Mouse (Mus musculus) forebrain, postnatal 0 days (tissue): ENCODE measurements around the gene Ube2s. TPM values are rescaled to one million over a fixed set of nuclear protein-coding genes. Genes with fewer than 3 reads are reported as not detected.

Experiments
- ATAC-seq: fragments of 200-750 bp; cut with Nextera tagmentation; 2 replicates; pipeline ENCODE4 v1.8.0; 2017; ENCODE audit warnings: mild to moderate bottlenecking, moderate library complexity
- DNase-seq: peaks from one replicate; pipeline ENCODE4 v3.0.0-alpha.2; 2015
- H3K27ac ChIP-seq: fragments of 300-500 bp; sonication (generic); 2 replicates; pipeline ENCODE4 v1.5.1; 2014; ENCODE audit warnings: low read depth, mild to moderate bottlenecking, antibody characterized with exemption, low read length, moderate library complexity, mixed read lengths
- H3K27me3 ChIP-seq: fragments of 300-500 bp; sonication (generic); 2 replicates; pipeline ENCODE4 v1.6.1; 2014; ENCODE audit warnings: mild to moderate bottlenecking, low read length, mixed read lengths; ENCODE audit not compliant: insufficient read depth
- H3K36me3 ChIP-seq: fragments of 300-500 bp; sonication (generic); 2 replicates; pipeline ENCODE4 v1.6.1; 2014; ENCODE audit warnings: mild to moderate bottlenecking, moderate library complexity; ENCODE audit not compliant: insufficient read depth
- H3K4me1 ChIP-seq: fragments of 300-500 bp; sonication (generic); 2 replicates; pipeline ENCODE4 v1.6.1; 2014; ENCODE audit warnings: antibody characterized with exemption; ENCODE audit not compliant: insufficient read depth
- H3K4me2 ChIP-seq: fragments of 300-500 bp; sonication (generic); 2 replicates; pipeline ENCODE4 v1.6.1; 2014; ENCODE audit warnings: low read depth, mild to moderate bottlenecking, moderate library complexity
- H3K4me3 ChIP-seq: fragments of 300-500 bp; sonication (generic); 2 replicates; pipeline ENCODE4 v1.5.1; 2014; ENCODE audit warnings: low read depth, low read length, mixed read lengths
- H3K9ac ChIP-seq: fragments of 300-500 bp; sonication (generic); 2 replicates; pipeline ENCODE4 v1.6.1; 2014; ENCODE audit warnings: mild to moderate bottlenecking
- H3K9me3 ChIP-seq: fragments of 300-500 bp; sonication (generic); 2 replicates; pipeline ENCODE4 v1.6.1; 2016; ENCODE audit warnings: low read length
- CTCF ChIP-seq: sonication (generic); IDR thresholded peaks from 2 replicates; pipeline ENCODE4 v1.5.1; 2016; ENCODE audit warnings: antibody characterized with exemption, control low read depth, low read depth
- WGBS: fragments of 180-500 bp; shearing (Covaris S2); extraction: QIAGEN DNeasy Blood & Tissue Kit; methylation state at CpG from one replicate; pipeline ENCODE4 v1.1.7; 2014; 5-methylcytosine and 5-hydroxymethylcytosine counted together
- polyA plus RNA-seq: library from polyadenylated mRNA; unstranded; fragments of >200 nt; fragmentation: Nextera tagmentation; extraction: Ambion mirVana; gene quantifications from 2 replicates; pipeline ENCODE4 v1.2.1, GENCODE M21; 2015
- total RNA-seq: library from RNA; depleted of rRNA; stranded (reverse); fragments of >200 nt; gene quantifications from 2 replicates; pipeline ENCODE4 v1.2.3, GENCODE M21; 2014

Gene Ube2s
- total and polyA plus RNA-seq, 2 experiments from 2014 or later = 232 to 300 TPM

DNA sequence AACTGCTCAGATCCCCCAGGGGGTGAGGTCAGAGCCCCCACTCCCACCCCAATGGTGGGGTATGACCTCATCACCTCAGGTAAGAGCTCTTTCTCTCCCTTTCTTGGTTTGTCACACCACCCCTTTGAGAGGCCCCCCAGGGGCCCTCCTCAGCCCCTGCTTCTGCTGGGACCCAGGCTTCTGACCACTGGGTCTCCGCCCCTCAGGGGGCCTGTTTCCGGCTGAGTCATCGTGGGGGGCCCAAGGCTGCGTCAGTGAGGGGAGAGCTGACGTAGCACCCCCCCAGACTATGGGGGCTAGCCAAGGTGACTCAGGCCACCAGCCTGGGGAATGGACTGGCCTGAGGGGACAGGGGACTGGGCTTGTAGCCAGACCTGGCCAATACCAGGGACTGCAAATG lies 32.5 kb downstream of the Ube2s start:
- Histone ChIP-seq H3K4me3 (no peak overlapping the region), H3K9me3 (no peaks in the 10 kb centered on the region), H3K4me1 (no peaks in the 10 kb centered on the region), H3K27me3 (peaks cover 38% of the 10 kb centered on the region), H3K36me3 (no peaks in the 10 kb centered on the region), H3K4me2 (no peak overlapping the region), H3K9ac (no peak overlapping the region), H3K27ac (no peak overlapping the region)
- TF ChIP-seq CTCF = no peak
- ATAC-seq (no peak), DNase-seq (no peak)
- WGBS = 36% methylated on average over 5 of the region's 5 CpGs

DNA sequence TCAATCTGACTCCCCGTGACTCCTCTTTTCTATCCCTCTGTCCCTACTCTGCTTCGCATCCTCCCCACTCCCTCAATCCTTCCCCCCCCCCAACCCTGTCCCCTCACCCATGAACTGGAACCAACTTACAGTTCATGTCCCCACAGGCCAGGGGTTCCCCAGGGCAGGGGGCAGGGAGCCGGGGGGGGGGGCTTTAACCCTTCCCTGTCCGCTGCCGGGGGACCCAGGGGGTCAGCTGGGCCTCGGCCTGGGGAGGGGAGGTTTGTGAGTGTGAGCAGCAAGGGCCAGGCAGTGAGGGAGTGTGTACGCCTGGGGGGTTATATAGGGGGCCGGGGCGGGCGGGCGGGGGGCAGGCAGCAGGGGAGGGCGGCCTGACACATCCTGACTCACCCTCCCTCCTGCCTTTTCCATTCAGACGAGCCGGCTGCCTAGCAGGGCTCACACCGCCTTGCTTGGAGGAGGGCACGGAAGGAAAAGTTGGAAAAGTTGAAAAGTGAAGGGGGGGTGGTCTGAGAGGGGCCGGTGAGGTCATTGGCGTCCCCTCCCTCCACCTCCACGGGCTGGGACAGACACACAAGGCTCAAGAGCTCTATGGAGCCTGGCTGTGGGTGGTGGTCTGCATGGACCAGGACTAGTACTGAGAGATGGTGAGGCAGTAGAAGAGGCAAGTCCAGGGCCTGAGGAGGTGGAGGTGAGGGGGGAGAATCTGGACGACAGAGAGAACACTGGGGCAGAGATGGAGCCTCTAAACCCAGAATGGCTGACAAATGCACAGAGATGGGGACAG lies 34.3 kb downstream of the Ube2s start:
- Histone ChIP-seq H3K4me3 (no peak overlapping the region), H3K27ac (no peak overlapping the region), H3K9ac (peak overlapping the region; percentile 6; the same call in 1 of the 2 replicates), H3K4me2 (no peak overlapping the region), H3K4me1 (no peaks in the 10 kb centered on the region), H3K36me3 (no peaks in the 10 kb centered on the region), H3K27me3 (peaks cover 46% of the 10 kb centered on the region), H3K9me3 (no peaks in the 10 kb centered on the region)
- WGBS = 2% methylated on average over 20 of the region's 20 CpGs
- no peak for DNase-seq
- ATAC-seq = no peak
- no peak for TF ChIP-seq CTCF

DNA sequence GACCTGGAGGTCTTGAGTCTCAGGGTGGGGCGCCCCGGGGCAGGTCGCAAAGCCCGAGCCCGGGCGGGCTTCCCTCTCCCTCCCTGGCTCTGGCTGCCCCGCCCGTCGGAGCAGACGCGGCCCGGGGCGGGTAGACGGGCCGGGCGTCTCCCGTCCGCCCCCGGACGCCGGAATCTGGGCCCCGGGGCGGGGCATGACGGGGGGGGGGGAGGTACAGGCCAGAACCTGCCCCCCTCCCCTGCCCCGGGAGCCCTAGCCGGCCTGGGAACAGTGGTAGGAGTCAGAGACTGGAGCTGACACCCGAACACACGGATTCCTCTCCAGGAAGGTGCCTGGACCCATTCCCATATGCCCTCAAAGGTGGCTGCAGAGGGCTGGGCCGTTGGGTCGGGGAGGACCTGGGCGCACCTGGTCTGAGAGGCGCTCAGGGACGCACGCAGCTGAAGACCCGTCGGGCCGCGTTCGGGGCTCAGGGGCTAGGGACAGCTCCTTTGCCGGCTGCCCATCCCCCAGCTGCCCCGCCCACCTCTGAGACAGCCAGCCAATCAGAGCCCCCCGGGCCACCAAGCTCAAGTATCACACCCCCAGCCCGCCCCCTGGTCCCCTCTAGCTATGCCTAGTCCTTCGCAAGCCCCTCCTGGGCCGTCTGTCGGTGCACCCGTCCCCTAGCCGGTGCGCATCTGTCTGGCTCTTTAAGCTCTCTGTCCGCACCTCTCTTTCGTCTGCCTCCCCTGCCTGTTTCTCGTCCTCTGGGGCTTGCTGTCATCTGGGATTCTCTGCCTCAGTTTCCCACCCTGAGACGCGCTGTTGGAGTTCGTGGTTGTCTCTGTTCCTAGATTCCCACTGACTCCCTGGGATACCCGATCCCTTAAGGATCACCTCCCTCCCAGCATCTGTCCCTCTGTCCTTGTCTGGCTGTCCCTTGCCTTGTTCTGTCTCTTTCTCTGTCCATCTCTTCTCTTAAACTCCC lies 35.2 kb downstream of the Ube2s start:
- peak; percentile 79 for ATAC-seq
- Histone ChIP-seq H3K9ac (peak overlapping the region; percentile 44), H3K9me3 (no peaks in the 10 kb centered on the region), H3K4me2 (peak overlapping the region; percentile 51), H3K4me3 (peak overlapping the region; percentile 35), H3K27me3 (peaks cover 46% of the 10 kb centered on the region), H3K36me3 (no peaks in the 10 kb centered on the region), H3K27ac (no peak overlapping the region), H3K4me1 (no peaks in the 10 kb centered on the region)
- no peak for TF ChIP-seq CTCF
- 1% methylated on average over 38 of the region's 56 CpGs for WGBS
- peak; percentile 57 for DNase-seq

DNA sequence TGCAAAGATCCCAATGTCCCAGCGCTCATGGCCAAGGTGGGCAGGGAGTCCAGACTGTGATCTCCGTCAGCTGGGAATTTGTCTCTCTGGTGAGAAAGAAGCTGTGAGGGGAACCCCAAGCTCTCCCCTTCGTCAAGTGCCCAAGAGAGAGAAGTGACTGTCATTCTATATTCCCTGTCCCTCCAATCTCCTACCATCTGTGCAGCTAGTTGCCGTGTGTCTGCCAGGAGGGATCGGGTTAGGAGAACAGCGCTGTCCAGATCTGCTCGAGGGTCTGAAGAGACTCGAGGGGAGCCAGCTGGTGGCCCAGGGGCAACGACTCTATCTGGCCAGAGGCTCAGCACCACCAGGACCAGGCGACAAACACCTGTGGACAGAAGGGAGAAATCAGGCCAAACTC lies 36.3 kb downstream of the Ube2s start:
- ATAC-seq = no peak
- Histone ChIP-seq H3K9ac (no peak overlapping the region), H3K4me1 (no peaks in the 10 kb centered on the region), H3K27ac (no peak overlapping the region), H3K4me3 (no peak overlapping the region), H3K27me3 (peaks cover 46% of the 10 kb centered on the region), H3K9me3 (no peaks in the 10 kb centered on the region), H3K36me3 (no peaks in the 10 kb centered on the region), H3K4me2 (no peak overlapping the region)
- TF ChIP-seq CTCF = no peak
- 56% methylated on average over 10 of the region's 10 CpGs for WGBS
- no peak for DNase-seq

GRCm38 (mm10) chr7:4771202-4771601 lies 41.2 kb downstream of the Ube2s start, which contains the start of gene Fam71e2:
TSS of gene Fam71e2 (minus strand) at chr7:4771302.
- Histone ChIP-seq H3K27me3 (peaks cover 19% of the 10 kb centered on the region), H3K36me3 (no peaks in the 10 kb centered on the region), H3K4me1 (no peaks in the 10 kb centered on the region), H3K27ac (no peak within 1 kb of the TSS), H3K4me2 (no peak within 1 kb of the TSS), H3K9me3 (no peaks in the 10 kb centered on the region), H3K4me3 (no peak within 1 kb of the TSS), H3K9ac (no peak within 1 kb of the TSS)
- WGBS = 78% methylated on average over 5 of the region's 5 CpGs
- DNase-seq (no peak), ATAC-seq (no peak)
- TF ChIP-seq CTCF = no peak

- WGBS = 3% methylated on average over 4 of the region's 4 CpGs
- H3K36me3 ChIP-seq = no peaks in the 10 kb centered on the region
- H3K9ac ChIP-seq = no peak overlapping the region
- H3K27me3 ChIP-seq = no peaks in the 10 kb centered on the region
- ATAC-seq (no peak), DNase-seq (no peak)
- TF ChIP-seq CTCF = no peak
- no peak overlapping the region for H3K27ac ChIP-seq
- H3K9me3 ChIP-seq = no peaks in the 10 kb centered on the region
- no peak overlapping the region for H3K4me3 ChIP-seq
- H3K4me2 ChIP-seq = no peak overlapping the region
- H3K4me1 ChIP-seq = no peaks in the 10 kb centered on the region
Observed at GRCm38 (mm10) chr7:4764946-4765710, 47.3 kb downstream of the Ube2s start.
